Mouse (Mus musculus): ENCODE data around the gene Olfr44. TPM values are rescaled to one million over a fixed set of nuclear protein-coding genes. Genes with fewer than 3 reads are reported as not detected.
A peak's percentile ranks its signal among the peaks of the same experiment; 100 is the strongest.

Olfr44 gene
- total and polyA plus RNA-seq, 3 experiments, result not detected

DNA sequence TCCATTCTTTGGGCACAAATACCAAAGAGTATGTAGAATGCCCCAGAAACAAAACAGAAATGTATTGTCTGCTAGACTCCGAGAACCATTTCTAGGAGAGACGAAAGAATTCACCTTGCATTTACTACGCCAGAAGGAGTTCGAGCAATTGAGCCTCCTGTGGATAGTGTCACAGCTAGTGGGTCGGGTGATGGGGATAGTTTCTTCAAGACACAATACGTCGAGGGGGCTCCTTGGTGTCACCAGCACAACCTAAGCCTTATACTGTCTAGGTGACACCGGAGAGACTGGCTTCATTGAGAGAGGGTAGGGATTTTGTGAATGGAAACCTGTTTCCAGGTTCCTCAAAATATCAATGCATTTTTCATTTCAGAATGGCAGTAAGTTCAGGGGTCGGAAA is 15.6 kb upstream of the Olfr44 start:
- dilution Hi-C loops (cut with MboI; ENCODE audit: extremely low pct_ligation_motif_present, extremely low pct_unique_long_range_greater_than_20kb, low sequenced_read_pairs) (no loop called here), in situ Hi-C loops (cut with MboI; ENCODE audit: low pct_ligation_motif_present, low pct_unique_long_range_greater_than_20kb, low sequenced_read_pairs) (no loop called here)
- Histone ChIP-seq H3K4me3 (replicated peaks in 1 of 3; ENCODE audit: low read depth in 2 of 3, low read length in 2 of 3, poor library complexity in 1 of 3) (no peak overlapping the region), H3K36me3 (replicated peaks in 1 of 2; ENCODE audit: control insufficient read depth in 1 of 2, insufficient read depth in 1 of 2, low read length in 1 of 2) (no peaks in the 10 kb centered on the region), H3K4me1 (ENCODE audit: control insufficient read depth in 1 of 2, insufficient read depth in 2 of 2) (no peaks in the 10 kb centered on the region), H3K79me2 (replicated peaks; ENCODE audit: control insufficient read depth, extremely low read depth, insufficient read depth, poor library complexity, severe bottlenecking) (no peaks in the 10 kb centered on the region), H3K4me2 (ENCODE audit: insufficient read depth, low read depth, poor library complexity, severe bottlenecking) (no peak overlapping the region), H3K9me3 (replicated peaks; ENCODE audit: low read length) (no peaks in the 10 kb centered on the region), H3K27ac (ENCODE audit: insufficient read depth, low read depth) (no peak overlapping the region), H3K27me3 (replicated peaks) (no peaks in the 10 kb centered on the region), H3K9ac (ENCODE audit: insufficient read depth, low read depth) (no peak overlapping the region)
- TF ChIP-seq JUN (IDR thresholded peaks at IDR 0.05; ENCODE audit: insufficient read depth, low read depth, low read length) (no peak), MAFK (IDR thresholded peaks at IDR 0.05; ENCODE audit: insufficient replicate concordance, low read length) (no peak), SIN3A (IDR thresholded peaks at IDR 0.05; ENCODE audit: low read length) (no peak), PAX5 (IDR thresholded peaks at IDR 0.05; ENCODE audit: low read length) (no peak), ELF1 (IDR thresholded peaks at IDR 0.05; ENCODE audit: low read depth, low read length) (no peak), UBTF (IDR thresholded peaks at IDR 0.05; ENCODE audit: low read depth, low read length) (no peak), USF2 (conservative IDR thresholded peaks at IDR 0.05; ENCODE audit: low read depth, low read length) (no peak), IRF4 (IDR thresholded peaks at IDR 0.05; ENCODE audit: low read depth, low read length) (no peak), POLR2AphosphoS2 (IDR thresholded peaks at IDR 0.05; ENCODE audit: low read depth, low read length) (no peak), SMC3 (IDR thresholded peaks at IDR 0.05; ENCODE audit: low read depth, low read length) (no peak), ETS1 (conservative IDR thresholded peaks at IDR 0.05; ENCODE audit: low read depth, low read length) (no peak), NRF1 (IDR thresholded peaks at IDR 0.05; ENCODE audit: low read depth, low read length) (no peak), MAZ (IDR thresholded peaks at IDR 0.05; ENCODE audit: low read depth, low read length) (no peak), JUND (conservative IDR thresholded peaks at IDR 0.05; ENCODE audit: low read depth, low read length) (no peak), MAX (IDR thresholded peaks at IDR 0.05; ENCODE audit: low read length) (no peak), MEF2A (IDR thresholded peaks at IDR 0.05; ENCODE audit: borderline replicate concordance, low read depth, low read length) (no peak), ZNF384 (IDR thresholded peaks at IDR 0.05; ENCODE audit: low read depth, low read length) (no peak), EP300 (IDR thresholded peaks at IDR 0.05; ENCODE audit: low read length) (no peak), CHD2 (IDR thresholded peaks at IDR 0.05; ENCODE audit: low read length) (no peak), MXI1 (IDR thresholded peaks at IDR 0.05; ENCODE audit: low read depth, low read length) (no peak)
- DNase-seq (ENCODE audit: extremely low read depth), result no peak

GRCm38 (mm10) chr9:39508998-39509397 is 15.2 kb upstream of the Olfr44 start:
- no peak overlapping the region for H3K27ac ChIP-seq (ENCODE audit: insufficient read depth, low read depth)
- dilution Hi-C loops (cut with MboI; ENCODE audit: extremely low pct_ligation_motif_present, extremely low pct_unique_long_range_greater_than_20kb, low sequenced_read_pairs) (no loop called here), in situ Hi-C loops (cut with MboI; ENCODE audit: low pct_ligation_motif_present, low pct_unique_long_range_greater_than_20kb, low sequenced_read_pairs) (no loop called here)
- H3K36me3 ChIP-seq (replicated peaks in 1 of 2; ENCODE audit: control insufficient read depth in 1 of 2, insufficient read depth in 1 of 2, low read length in 1 of 2), result no peaks in the 10 kb centered on the region
- DNase-seq (ENCODE audit: extremely low read depth), result peak; percentile 56
- TF ChIP-seq ZNF384 (IDR thresholded peaks at IDR 0.05; ENCODE audit: low read depth, low read length) (no peak), HCFC1 (IDR thresholded peaks at IDR 0.05; ENCODE audit: low read depth, low read length) (no peak), ZMIZ1 (IDR thresholded peaks at IDR 0.05; ENCODE audit: low read depth, low read length) (no peak), SMC3 (IDR thresholded peaks at IDR 0.05; ENCODE audit: low read depth, low read length) (peak; percentile 38), RCOR1 (conservative IDR thresholded peaks at IDR 0.05; ENCODE audit: low read depth, low read length) (no peak), BHLHE40 (IDR thresholded peaks at IDR 0.05; ENCODE audit: low read depth, low read length) (no peak), EP300 (IDR thresholded peaks at IDR 0.05; ENCODE audit: low read length) (no peak), RAD21 (IDR thresholded peaks at IDR 0.05; ENCODE audit: low read depth, low read length) (peak; percentile 60), CTCF (conservative IDR thresholded peaks at IDR 0.05 in 1 of 2, IDR thresholded peaks at IDR 0.05 in 1 of 2; ENCODE audit: low read depth in 2 of 2, low read length in 2 of 2) (peak; percentile 41 to 53), JUND (conservative IDR thresholded peaks at IDR 0.05; ENCODE audit: low read depth, low read length) (no peak), SIN3A (IDR thresholded peaks at IDR 0.05; ENCODE audit: low read length) (no peak), NRF1 (IDR thresholded peaks at IDR 0.05; ENCODE audit: low read depth, low read length) (no peak), UBTF (IDR thresholded peaks at IDR 0.05; ENCODE audit: low read depth, low read length) (no peak)
- H3K27me3 ChIP-seq (replicated peaks), result no peaks in the 10 kb centered on the region
- no peak overlapping the region for H3K4me3 ChIP-seq (replicated peaks in 1 of 3; ENCODE audit: low read depth in 2 of 3, low read length in 2 of 3, poor library complexity in 1 of 3)
- H3K79me2 ChIP-seq (replicated peaks; ENCODE audit: control insufficient read depth, extremely low read depth, insufficient read depth, poor library complexity, severe bottlenecking), result no peaks in the 10 kb centered on the region
- H3K9me3 ChIP-seq (replicated peaks; ENCODE audit: low read length), result no peaks in the 10 kb centered on the region
- H3K4me2 ChIP-seq (ENCODE audit: insufficient read depth, low read depth, poor library complexity, severe bottlenecking), result no peak overlapping the region
- no peak overlapping the region for H3K9ac ChIP-seq (ENCODE audit: insufficient read depth, low read depth)
- no peaks in the 10 kb centered on the region for H3K4me1 ChIP-seq (ENCODE audit: control insufficient read depth in 1 of 2, insufficient read depth in 2 of 2)

Measured in CH12.LX (cell line).